Mouse (Mus musculus) R1 (cell line): ENCODE results near the gene Ifna12.
"Not testable (repeated sequence)": the region's sequence is repeated elsewhere in the genome, so short reads cannot be mapped to it uniquely, and the experiment has no call there.

Experiments used
- DNase-seq: peaks from one replicate; pipeline ENCODE4 v3.0.0-alpha.2; 2018; ENCODE audit warnings: low read depth, low spot score

Ifna12 gene

DNA sequence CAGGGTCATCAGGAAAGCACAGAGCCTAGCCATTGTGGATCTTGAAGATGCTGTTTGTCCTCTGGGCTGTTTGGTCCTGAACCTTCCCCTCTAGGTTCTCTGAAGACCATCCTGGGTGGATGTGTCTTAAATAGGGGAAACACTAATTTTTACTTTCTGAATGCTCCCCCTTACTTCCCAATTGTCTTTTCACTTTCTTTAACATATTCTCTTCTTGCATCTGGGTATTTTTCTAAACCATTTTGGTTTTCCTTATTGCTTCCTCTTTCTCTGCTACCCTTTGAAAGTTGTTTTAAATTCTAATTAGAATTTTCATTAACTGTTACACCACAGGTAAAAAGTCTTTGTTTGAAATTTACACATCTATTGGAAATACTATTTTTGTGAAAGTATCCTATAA lies at the start of gene Ifna12:
TSS of gene Ifna12 (minus strand) at position 101 of the 400 bp plus-strand sequence.
- no peak for DNase-seq

DNA sequence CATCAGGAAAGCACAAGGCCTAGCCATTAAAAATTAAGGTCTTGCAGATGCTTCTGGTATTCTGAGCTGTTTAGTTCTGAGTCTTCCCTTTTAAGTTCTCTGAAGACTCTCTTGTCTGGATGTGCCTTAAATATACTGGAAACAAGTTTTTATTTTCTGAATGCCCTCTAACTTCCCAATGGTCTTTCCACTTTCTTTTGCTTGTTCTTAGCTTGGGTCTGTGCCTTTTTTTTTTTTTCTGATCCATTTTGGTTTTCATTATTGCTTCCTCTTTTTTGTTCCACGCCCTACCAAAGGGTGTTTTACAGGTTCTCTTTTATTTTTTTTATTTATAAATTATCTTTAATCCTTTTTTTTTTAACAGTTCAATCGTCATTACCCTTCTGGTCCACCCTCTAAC lies 41.2 kb upstream of the Ifna12 start, which contains the start of gene Ifna13:
TSS of gene Ifna13 (minus strand) at position 101 of the 400 bp plus-strand sequence.
- no peak for DNase-seq

- peak; percentile 33 for DNase-seq
Observed at GRCm38 (mm10) chr4:88642526-88642925, 39.4 kb upstream of the Ifna12 start.

- peak; percentile 93 for DNase-seq
Observed at GRCm38 (mm10) chr4:88641077-88641831, 38.1 kb upstream of the Ifna12 start.

DNA sequence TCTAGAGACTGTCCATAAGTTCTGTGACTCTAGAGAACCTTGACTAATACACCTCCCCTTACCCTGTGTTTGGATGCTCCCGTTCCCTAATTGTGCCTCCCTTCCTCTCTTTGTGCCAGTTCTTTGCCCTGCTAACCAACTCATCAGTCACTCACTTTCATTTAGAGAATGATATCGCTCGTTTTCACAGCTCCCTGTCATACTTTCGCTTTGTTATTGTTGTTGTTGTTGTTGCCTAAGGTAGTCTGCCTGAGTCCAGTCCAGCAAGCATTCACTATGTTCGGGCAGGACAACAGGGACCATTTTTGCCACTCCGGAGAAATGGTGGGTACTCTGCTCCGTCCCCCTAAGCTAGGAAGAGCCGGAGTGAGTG lies 37.5 kb upstream of the Ifna12 start:
- DNase-seq = no peak

DNA sequence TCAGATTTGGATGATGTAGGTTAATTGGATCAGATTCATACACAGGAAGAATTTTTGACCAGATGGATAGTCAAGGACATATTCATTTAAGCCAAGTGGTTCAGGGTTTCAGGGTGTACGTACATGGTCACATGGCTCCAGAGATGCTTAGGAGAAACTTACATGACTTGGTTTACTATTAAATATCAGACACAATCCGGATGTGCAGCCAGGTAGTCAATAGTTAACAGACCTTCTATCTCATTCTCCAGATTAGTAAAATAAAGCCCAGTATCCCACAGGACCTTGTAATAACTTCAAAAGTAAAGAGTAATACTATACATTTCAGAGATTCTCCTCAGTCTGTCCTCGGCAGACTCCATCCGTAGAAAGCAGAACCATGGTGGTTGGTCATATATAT lies 31.1 kb upstream of the Ifna12 start, which contains the start of gene C87499:
TSS of gene C87499 (minus strand) at position 101 of the 400 bp plus-strand sequence.
- DNase-seq = no peak

DNA sequence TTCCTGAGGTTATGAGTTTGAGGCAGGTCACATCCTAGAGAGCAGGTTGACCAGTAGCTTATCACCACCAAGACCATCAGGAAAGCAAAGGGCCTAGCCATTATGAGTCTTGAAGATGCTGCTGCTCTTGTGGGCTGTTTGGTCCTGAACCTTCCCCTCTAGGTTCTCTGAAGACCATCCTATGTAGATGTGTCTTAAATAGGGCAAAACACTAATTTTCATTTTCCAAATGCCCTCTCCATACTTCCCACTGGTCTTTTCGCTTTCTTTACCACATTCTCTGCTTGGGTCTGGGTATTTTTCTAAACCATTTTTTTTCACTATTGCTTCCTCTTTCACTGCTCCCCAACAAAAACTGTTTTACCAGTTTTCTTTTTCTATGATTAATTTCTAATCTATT lies 10.9 kb downstream of the Ifna12 start, which contains the start of gene Ifna9:
TSS of gene Ifna9 (minus strand) at position 101 of the 400 bp plus-strand sequence.
- no peak for DNase-seq

GRCm38 (mm10) chr4:88571698-88572097 lies 31.5 kb downstream of the Ifna12 start, which contains the start of gene Ifna14:
Gene Ifna14, minus strand, starts transcription at chr4:88571798.
- DNase-seq = no peak

- no peak for DNase-seq
Observed at GRCm38 (mm10) chr4:88561791-88562190, 41.4 kb downstream of the Ifna12 start.

- not testable (repeated sequence) for DNase-seq
Observed at GRCm38 (mm10) chr4:88558145-88558544, 45.0 kb downstream of the Ifna12 start, which contains the start of gene Ifna15. Gene Ifna15, minus strand, starts transcription at chr4:88558245.
